Mouse (Mus musculus) right cerebral cortex, postnatal 10 days (tissue): Measurements from ENCODE around the gene Mrc2.

Experiments
- DNase-seq, 2 experiments: peaks; one replicate each; pipeline ENCODE4 v3.0.0; 2021; ENCODE audit warnings: low spot score in 2 of 2

Gene Mrc2

DNA sequence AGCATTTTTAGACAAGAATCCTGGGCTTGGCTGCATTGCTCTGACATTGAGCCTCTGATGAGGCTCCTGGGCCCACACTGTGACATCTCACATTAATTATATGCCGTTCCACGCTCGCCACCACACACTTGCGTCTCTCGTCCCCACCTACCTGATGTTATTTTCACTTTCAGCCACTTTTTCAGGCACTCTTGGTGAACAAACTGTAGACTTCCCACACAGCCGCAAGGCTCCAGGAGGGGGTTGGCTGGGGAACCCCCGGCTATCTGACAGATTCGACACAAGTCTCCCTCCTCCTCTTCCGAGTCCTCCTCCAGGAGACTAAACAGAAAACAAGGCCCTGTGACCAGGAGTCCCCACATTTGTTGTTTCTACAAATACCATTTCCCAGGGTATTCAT is 92.8 kb downstream of the Mrc2 start:
- DNase-seq, result no peak

DNA sequence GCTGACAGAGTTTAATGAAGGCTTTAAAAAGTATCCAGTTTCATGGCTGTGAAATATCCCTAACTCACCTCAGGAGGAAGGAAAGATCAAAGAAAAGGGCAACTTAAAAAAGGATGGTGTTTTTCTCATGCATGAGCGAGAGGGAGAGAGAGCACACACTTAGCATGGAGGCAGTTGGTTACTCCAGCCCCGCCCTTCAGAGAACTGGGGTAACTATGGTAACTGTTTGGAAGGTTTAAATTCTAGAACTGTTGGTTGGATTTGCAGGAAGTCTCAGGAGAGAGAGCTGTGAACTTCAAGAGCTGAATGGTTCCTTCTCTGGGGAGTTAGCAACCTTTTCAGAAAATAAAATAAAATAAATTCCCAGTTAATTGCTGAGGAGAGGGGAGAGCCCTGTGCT is 96.2 kb downstream of the Mrc2 start:
- peak; percentile 65 to 83 for DNase-seq

DNA sequence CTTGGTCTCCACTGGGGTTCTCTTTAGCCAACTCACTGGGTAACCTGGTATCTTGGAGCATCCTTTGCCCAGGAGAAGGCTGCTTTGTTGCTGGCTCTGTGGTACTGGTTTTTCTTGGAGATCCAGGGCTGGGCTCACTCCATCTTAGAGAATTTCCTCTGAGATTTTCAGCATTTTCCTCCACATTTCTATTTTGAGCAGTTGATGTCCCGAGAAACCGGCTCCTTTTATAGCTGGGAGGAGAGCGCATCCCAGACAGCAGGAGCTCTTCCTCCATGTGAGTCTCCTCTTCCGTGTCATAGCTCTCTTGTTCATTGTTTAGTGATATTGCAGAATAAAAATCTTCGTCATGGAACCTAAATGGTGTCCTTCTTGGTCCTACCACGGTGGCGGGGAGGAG is 97.8 kb downstream of the Mrc2 start:
- no peak for DNase-seq
